Mouse (Mus musculus): ENCODE data around the gene Hpn.

GRCm38 (mm10) chr7:31124381-31124780 is 9.3 kb upstream of the Hpn start:
- no peak for TF ChIP-seq CTCF (conservative IDR thresholded peaks at IDR 0.05; ENCODE audit: low read length)
- TF ChIP-seq NANOG (IDR thresholded peaks at IDR 0.05; ENCODE audit: borderline replicate concordance, low read length), result no peak
- no peak for TF ChIP-seq POU5F1 (IDR thresholded peaks at IDR 0.05; ENCODE audit: borderline replicate concordance, low read length)
